Mouse (Mus musculus) lung, embryonic 16.5 days (tissue): ENCODE measurements around the gene Pip5k1c. TPM values are rescaled to one million over a fixed set of nuclear protein-coding genes. Genes with fewer than 3 reads are reported as not detected.

Experiments used
- ATAC-seq: fragments of 200-750 bp; cut with Nextera tagmentation; 2 replicates; pipeline ENCODE4 v1.8.0; 2017; ENCODE audit warnings: low read depth, mild to moderate bottlenecking, moderate library complexity
- H3K27ac ChIP-seq: fragments of 300-500 bp; sonication (generic); 2 replicates; pipeline ENCODE4 v1.5.1; 2014; ENCODE audit warnings: mild to moderate bottlenecking, control low read depth, low read length
- H3K27me3 ChIP-seq: fragments of 300-500 bp; sonication (generic); 2 replicates; pipeline ENCODE4 v1.6.1; 2014; ENCODE audit warnings: low read depth, low read length, mixed read lengths; ENCODE audit not compliant: control insufficient read depth, insufficient read depth
- H3K36me3 ChIP-seq: fragments of 300-500 bp; sonication (generic); 2 replicates; pipeline ENCODE4 v1.6.1; 2014; ENCODE audit warnings: low read length; ENCODE audit not compliant: control insufficient read depth, insufficient read depth
- H3K4me1 ChIP-seq: fragments of 300-500 bp; sonication (generic); replicated peaks from 2 replicates; pipeline ENCODE4 v1.6.1; 2014; ENCODE audit warnings: low read length, mixed read lengths; ENCODE audit not compliant: control insufficient read depth, insufficient read depth
- H3K4me2 ChIP-seq: fragments of 300-500 bp; sonication (generic); 2 replicates; pipeline ENCODE4 v1.6.1; 2014; ENCODE audit warnings: low read depth, low read length, control low read depth
- H3K4me3 ChIP-seq: fragments of 300-500 bp; sonication (generic); 2 replicates; pipeline ENCODE4 v1.5.1; 2014; ENCODE audit warnings: mild to moderate bottlenecking, low read length, control low read depth
- H3K9ac ChIP-seq: fragments of 300-500 bp; sonication (generic); 2 replicates; pipeline ENCODE4 v1.6.1; 2014; ENCODE audit warnings: low read length, control low read depth
- H3K9me3 ChIP-seq: fragments of 300-500 bp; sonication (generic); 2 replicates; pipeline ENCODE4 v1.6.1; 2016; ENCODE audit warnings: low read length; ENCODE audit not compliant: control insufficient read depth
- WGBS: fragments of 180-500 bp; shearing (Covaris S2); extraction: QIAGEN DNeasy Blood & Tissue Kit; methylation state at CpG from one replicate; pipeline ENCODE4 v1.1.7; 2014; 5-methylcytosine and 5-hydroxymethylcytosine counted together
- polyA plus RNA-seq: library from polyadenylated mRNA; unstranded; fragments of >200 nt; fragmentation: Nextera tagmentation; extraction: Ambion mirVana; gene quantifications from 2 replicates; pipeline ENCODE4 v1.2.1, GENCODE M21; 2015

Pip5k1c gene
- polyA plus RNA-seq, 1 experiment from 2014 or later: 43.1 TPM

- H3K27ac ChIP-seq: peak overlapping the region; percentile 41
- peak; percentile 16 for ATAC-seq
- peak overlapping the region; percentile 63 for H3K4me2 ChIP-seq
- H3K27me3 ChIP-seq: peaks cover 32% of the 10 kb centered on the region
- H3K9me3 ChIP-seq: no peaks in the 10 kb centered on the region
- peak overlapping the region; percentile 39 for H3K4me3 ChIP-seq
- H3K36me3 ChIP-seq: peaks cover 9% of the 10 kb centered on the region
- peak overlapping the region; percentile 59 for H3K9ac ChIP-seq
- peaks cover 41% of the 10 kb centered on the region for H3K4me1 ChIP-seq
- WGBS: 10% methylated on average over 55 of the region's 55 CpGs
Observed at GRCm38 (mm10) chr10:81346453-81347067, 53.8 kb downstream of the Pip5k1c start.

GRCm38 (mm10) chr10:81349146-81349545, 56.4 kb downstream of the Pip5k1c start:
- Histone ChIP-seq H3K9me3 (no peaks in the 10 kb centered on the region), H3K4me3 (peak overlapping the region; percentile 84), H3K27ac (peak overlapping the region; percentile 61; the same call in 1 of the 2 replicates), H3K4me2 (peak overlapping the region; percentile 88), H3K27me3 (peaks cover 8% of the 10 kb centered on the region), H3K4me1 (peaks cover 36% of the 10 kb centered on the region), H3K36me3 (peaks cover 9% of the 10 kb centered on the region), H3K9ac (peak overlapping the region; percentile 80)
- ATAC-seq: no peak
- whole genome bisulfite sequencing: 9% methylated on average over 12 of the region's 12 CpGs

- Histone ChIP-seq H3K4me2 (peak overlapping the region; percentile 88), H3K36me3 (peaks cover 9% of the 10 kb centered on the region), H3K27me3 (peaks cover under 1% of the 10 kb centered on the region), H3K9ac (peak overlapping the region; percentile 80), H3K4me1 (peaks cover 36% of the 10 kb centered on the region), H3K9me3 (no peaks in the 10 kb centered on the region), H3K4me3 (peak overlapping the region; percentile 84), H3K27ac (peak overlapping the region; percentile 61)
- WGBS: 1% methylated on average over 28 of the region's 29 CpGs
- ATAC-seq: no peak; the same call in 1 of the 2 replicates
Observed at GRCm38 (mm10) chr10:81349961-81350350, 57.2 kb downstream of the Pip5k1c start.

GRCm38 (mm10) chr10:81350351-81351063, 57.7 kb downstream of the Pip5k1c start, which contains the start of gene Hmg20b:
TSS of gene Hmg20b (minus strand) at chr10:81350480.
- H3K4me1 ChIP-seq: peaks cover 36% of the 10 kb centered on the region
- ATAC-seq: peak; percentile 97

GRCm38 (mm10) chr10:81351678-81352291, 59.0 kb downstream of the Pip5k1c start:
- H3K4me3 ChIP-seq: no peak overlapping the region
- 19% methylated on average over 9 of the region's 9 CpGs for WGBS
- no peak overlapping the region; the same call in 1 of the 2 replicates for H3K9ac ChIP-seq

More at GRCm38 (mm10) chr10:81350351-81351063, 57.7 kb downstream of the Pip5k1c start, which contains the start of gene Hmg20b:
- Histone ChIP-seq H3K4me2 (peak within 1 kb of the TSS; percentile 88), H3K9me3 (no peaks in the 10 kb centered on the region), H3K4me3 (peak within 1 kb of the TSS; percentile 84), H3K36me3 (peaks cover 9% of the 10 kb centered on the region), H3K9ac (peak within 1 kb of the TSS; percentile 80), H3K27me3 (no peaks in the 10 kb centered on the region; the same call in 1 of the 2 replicates), H3K27ac (peak within 1 kb of the TSS; percentile 61)
- under 1% methylated on average over 54 of the region's 54 CpGs for WGBS

GRCm38 (mm10) chr10:81354738-81355477, 62.1 kb downstream of the Pip5k1c start:
- no peak for ATAC-seq
- Histone ChIP-seq H3K27ac (no peak overlapping the region), H3K9me3 (no peaks in the 10 kb centered on the region), H3K36me3 (no peaks in the 10 kb centered on the region), H3K4me3 (no peak overlapping the region), H3K4me2 (no peak overlapping the region), H3K9ac (no peak overlapping the region), H3K27me3 (no peaks in the 10 kb centered on the region), H3K4me1 (peaks cover 25% of the 10 kb centered on the region)
- 62% methylated on average over 9 of the region's 9 CpGs for WGBS

More at GRCm38 (mm10) chr10:81351678-81352291, 59.0 kb downstream of the Pip5k1c start:
- no peak overlapping the region for H3K4me2 ChIP-seq
- H3K9me3 ChIP-seq: no peaks in the 10 kb centered on the region
- H3K4me1 ChIP-seq: peaks cover 29% of the 10 kb centered on the region
- no peak for ATAC-seq
- H3K36me3 ChIP-seq: peaks cover 7% of the 10 kb centered on the region
- H3K27me3 ChIP-seq: no peaks in the 10 kb centered on the region; the same call in 1 of the 2 replicates
- no peak overlapping the region for H3K27ac ChIP-seq

GRCm38 (mm10) chr10:81355533-81355932, 62.8 kb downstream of the Pip5k1c start:
- no peaks in the 10 kb centered on the region for H3K9me3 ChIP-seq
- no peaks in the 10 kb centered on the region for H3K27me3 ChIP-seq
- no peak for ATAC-seq
- H3K36me3 ChIP-seq: no peaks in the 10 kb centered on the region
- WGBS: 80% methylated on average over 4 of the region's 4 CpGs
- H3K4me1 ChIP-seq: peaks cover 25% of the 10 kb centered on the region
- H3K4me3 ChIP-seq: no peak overlapping the region
- no peak overlapping the region for H3K4me2 ChIP-seq
- H3K9ac ChIP-seq: no peak overlapping the region
- no peak overlapping the region for H3K27ac ChIP-seq

- H3K36me3 ChIP-seq: no peaks in the 10 kb centered on the region
- H3K4me2 ChIP-seq: peak overlapping the region; percentile 99
- H3K4me3 ChIP-seq: no peak overlapping the region; the same call in 1 of the 2 replicates
- peaks cover 27% of the 10 kb centered on the region for H3K4me1 ChIP-seq
- no peaks in the 10 kb centered on the region for H3K9me3 ChIP-seq
- no peak overlapping the region for H3K9ac ChIP-seq
- WGBS: 52% methylated on average over 12 of the region's 12 CpGs
- no peak for ATAC-seq
- no peak overlapping the region for H3K27ac ChIP-seq
- no peaks in the 10 kb centered on the region for H3K27me3 ChIP-seq
Observed at GRCm38 (mm10) chr10:81356352-81356990, 63.7 kb downstream of the Pip5k1c start.
